In genomic region chr4:131836351-131836881, GRCm38 (mm10) we compare ENCODE assay signal across 8 mouse cellular contexts. TPM values are rescaled to one million over a fixed set of nuclear protein-coding genes. Genes with fewer than 3 reads are reported as not detected.
A peak's percentile ranks its signal among the peaks of the same experiment; 100 is the strongest.
DNase-seq lines count a peak whose midpoint lies in the region; ATAC-seq and TF ChIP-seq lines count a peak whose summit lies in the region.

No protein-coding gene starts in this region.

- no peaks in the 10 kb centered on the region for H3K9me3 ChIP-seq in embryonic facial prominence, embryonic 13.5 days
- H3K9me3 ChIP-seq in midbrain, embryonic 11.5 days (ENCODE audit: control insufficient read depth, low read length), result no peaks in the 10 kb centered on the region

- ATAC-seq in embryonic facial prominence, embryonic 13.5 days (ENCODE audit: insufficient number of reproducible peaks, insufficient read depth, low FRiP score, low TSS enrichment, low read depth), result no peak
- peak; percentile 29 for ATAC-seq in midbrain, embryonic 11.5 days (ENCODE audit: low FRiP score)
- ATAC-seq in activated CD4-positive, CD25-positive, alpha-beta regulatory T cell, adult 4 months, result no peak

- H3K9ac ChIP-seq in embryonic facial prominence, embryonic 13.5 days, result peak overlapping the region; percentile 90
- peak overlapping the region; percentile 79 for H3K9ac ChIP-seq in midbrain, embryonic 11.5 days (ENCODE audit: low read length)

- intact Hi-C loops in heart, postnatal 10 days (cut with DNase I), result loop anchor here (5.0 to 10.0 kb wide), 3 partner anchors 352 to 432 kb away; no protein-coding TSS in a partner anchor

- WGBS in thymus, adult 2 months, result 7% methylated on average over 39 of the region's 39 CpGs
- WGBS in embryonic facial prominence, embryonic 13.5 days, result under 1% methylated on average over 39 of the region's 39 CpGs
- WGBS in midbrain, embryonic 11.5 days, result under 1% methylated on average over 39 of the region's 39 CpGs

- peak overlapping the region; percentile 95 for H3K4me2 ChIP-seq in embryonic facial prominence, embryonic 13.5 days
- peak overlapping the region; percentile 98 for H3K4me2 ChIP-seq in midbrain, embryonic 11.5 days

- H3K4me1 ChIP-seq in thymus, adult 2 months (replicated peaks; ENCODE audit: control insufficient read depth, insufficient read depth, low read length), result peaks cover 17% of the 10 kb centered on the region
- H3K4me1 ChIP-seq in embryonic facial prominence, embryonic 13.5 days, result peaks cover 50% of the 10 kb centered on the region
- peaks cover 6% of the 10 kb centered on the region for H3K4me1 ChIP-seq in midbrain, embryonic 11.5 days (ENCODE audit: control insufficient read depth, insufficient read depth, low read length)

- H3K4me3 ChIP-seq in thymus, adult 2 months (ENCODE audit: control insufficient read depth, insufficient read depth, low read length), result peak overlapping the region; percentile 50
- H3K4me3 ChIP-seq in embryonic facial prominence, embryonic 13.5 days, result peak overlapping the region; percentile 72
- peak overlapping the region; percentile 67 for H3K4me3 ChIP-seq in midbrain, embryonic 11.5 days (ENCODE audit: low read depth, low read length)

- no peak for TF ChIP-seq POLR2A in thymus, adult 2 months (IDR thresholded peaks at IDR 0.05; ENCODE audit: control insufficient read depth, extremely low read depth, insufficient read depth, low read length, poor library complexity)

- H3K27ac ChIP-seq in thymus, adult 2 months (ENCODE audit: control insufficient read depth, insufficient read depth, low read length), result no peak overlapping the region
- H3K27ac ChIP-seq in embryonic facial prominence, embryonic 13.5 days, result peak overlapping the region; percentile 55; the same call in 1 of the 2 replicates
- H3K27ac ChIP-seq in midbrain, embryonic 11.5 days (ENCODE audit: low read depth, low read length), result no peak overlapping the region

- no peak for DNase-seq in thymus, adult 2 months
- DNase-seq in thymus, adult 18-20 months, result no peak
- DNase-seq in heart, postnatal 10 days, result peak; percentile 25 to 43
- DNase-seq in kidney, postnatal 4 days, result peak; percentile 68 to 75
- peak; percentile 95 for DNase-seq in midbrain, embryonic 11.5 days (ENCODE audit: low spot score, missing footprints)
- no peak for DNase-seq in MN1 (ENCODE audit: low spot score)

- H3K36me3 ChIP-seq in thymus, adult 2 months (ENCODE audit: control insufficient read depth, insufficient read depth, low read length), result no peaks in the 10 kb centered on the region
- no peaks in the 10 kb centered on the region for H3K36me3 ChIP-seq in embryonic facial prominence, embryonic 13.5 days
- H3K36me3 ChIP-seq in midbrain, embryonic 11.5 days (ENCODE audit: control insufficient read depth, insufficient read depth, low read length), result no peaks in the 10 kb centered on the region

- no peak for TF ChIP-seq CTCF in thymus, adult 2 months (IDR thresholded peaks at IDR 0.05; ENCODE audit: borderline replicate concordance, control insufficient read depth, extremely low read depth, insufficient read depth, low read length, poor library complexity)

- H3K27me3 ChIP-seq in thymus, adult 2 months (ENCODE audit: control insufficient read depth, insufficient read depth, low read length), result peaks cover 16% of the 10 kb centered on the region; the same call in 1 of the 2 replicates
- peaks cover 23% of the 10 kb centered on the region for H3K27me3 ChIP-seq in embryonic facial prominence, embryonic 13.5 days
- H3K27me3 ChIP-seq in midbrain, embryonic 11.5 days (ENCODE audit: control insufficient read depth, insufficient read depth, low read length), result peaks cover 28% of the 10 kb centered on the region

RNA-seq across cellular contexts. Expression of gene Ptpru, which starts 1.7 kb away (rescaled TPM):
- polyA plus RNA-seq in thymus, adult 2 months (2012; rRNA removed), result 1.4 and 1.6 TPM in 2 replicates
- polyA plus RNA-seq in embryonic facial prominence, embryonic 13.5 days (2015; fragmentation: Nextera tagmentation; extraction: Ambion mirVana), result 30.0 and 34.3 TPM in 2 replicates
- 1 to 10 TPM; 2.0 to 3.0 TPM for total RNA-seq in heart, postnatal 10 days (2021)
- polyA plus RNA-seq in midbrain, embryonic 11.5 days (2014; fragmentation: Nextera tagmentation; extraction: Ambion mirVana), result 9.6 and 11.4 TPM in 2 replicates
- under 1 TPM in 1 of 2 experiments, not detected in 1; 0.10 TPM for polyA plus RNA-seq in activated CD4-positive, CD25-positive, alpha-beta regulatory T cell, adult 4 months (2017; shearing (Covaris generic))

RNA-seq across cellular contexts. Expression of gene Mecr, which starts 6.9 kb away (rescaled TPM):
- polyA plus RNA-seq in thymus, adult 2 months (2012; rRNA removed), result 26.4 and 29.9 TPM in 2 replicates
- 51.2 and 58.6 TPM in 2 replicates for polyA plus RNA-seq in embryonic facial prominence, embryonic 13.5 days (2015; fragmentation: Nextera tagmentation; extraction: Ambion mirVana)
- total RNA-seq in heart, postnatal 10 days (2021), result 10 to 100 TPM; 31.7 to 33.2 TPM
- polyA plus RNA-seq in midbrain, embryonic 11.5 days (2014; fragmentation: Nextera tagmentation; extraction: Ambion mirVana), result 39.8 and 40.3 TPM in 2 replicates
- polyA plus RNA-seq in activated CD4-positive, CD25-positive, alpha-beta regulatory T cell, adult 4 months (2017; shearing (Covaris generic)), result 10 to 100 TPM; 27.4 to 30.5 TPM

RNA-seq across cellular contexts. Expression of gene Srsf4, which starts 37.0 kb away (rescaled TPM):
- 76.8 and 90.4 TPM in 2 replicates for polyA plus RNA-seq in thymus, adult 2 months (2012; rRNA removed)
- 126 and 127 TPM in 2 replicates for polyA plus RNA-seq in embryonic facial prominence, embryonic 13.5 days (2015; fragmentation: Nextera tagmentation; extraction: Ambion mirVana)
- total RNA-seq in heart, postnatal 10 days (2021), result 10 to 100 TPM; 53.6 to 53.7 TPM
- polyA plus RNA-seq in midbrain, embryonic 11.5 days (2014; fragmentation: Nextera tagmentation; extraction: Ambion mirVana), result 144 and 157 TPM in 2 replicates
- 10 to 100 TPM; 10.8 to 12.2 TPM for polyA plus RNA-seq in activated CD4-positive, CD25-positive, alpha-beta regulatory T cell, adult 4 months (2017; shearing (Covaris generic))

Comparison
In these comparisons a context has a peak if more than half of its experiments do, and no peak if none do; other contexts are left out.
1. DNase-seq: peak in heart, postnatal 10 days (2 of 2), kidney, postnatal 4 days (2 of 2) and midbrain, embryonic 11.5 days (single experiment); none in thymus, adult 2 months (single experiment), thymus, adult 18-20 months (0 of 2) and MN1 (single experiment).
2. Peak in every context shown above with its lines, with median percentiles within 50 percentile points of each other: H3K4me3 ChIP-seq.